Mouse (Mus musculus): ENCODE measurements at regions not wholly inside any gene's neighbourhood (a gene's known extent, or its start where the extent isn't known, plus 50 kb on each side); places are given as distances from the start of the nearest gene placed in this dataset.

DNA sequence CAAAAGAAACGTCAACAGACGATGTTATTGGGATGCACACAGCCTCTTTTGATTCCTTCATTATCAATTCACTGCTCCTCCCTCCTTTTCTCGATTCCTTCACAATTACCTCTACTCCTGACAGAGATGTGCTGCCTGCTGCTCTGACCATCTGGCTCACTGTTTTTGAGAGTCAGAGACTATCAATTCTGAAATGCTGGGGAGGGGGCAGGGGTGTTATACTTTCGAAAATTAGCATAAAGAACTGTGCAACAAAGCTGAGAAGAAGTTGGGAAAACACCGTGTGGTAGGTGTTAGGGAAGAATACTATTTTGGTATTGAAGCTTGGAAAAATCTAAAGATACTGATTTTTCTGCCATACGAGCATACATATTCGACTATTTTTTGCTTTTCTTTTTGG, 96.4 kb downstream of the Nedd1 start:
- DNase-seq: no peak
- intact Hi-C loops (cut with DNase I): no loop called here

DNA sequence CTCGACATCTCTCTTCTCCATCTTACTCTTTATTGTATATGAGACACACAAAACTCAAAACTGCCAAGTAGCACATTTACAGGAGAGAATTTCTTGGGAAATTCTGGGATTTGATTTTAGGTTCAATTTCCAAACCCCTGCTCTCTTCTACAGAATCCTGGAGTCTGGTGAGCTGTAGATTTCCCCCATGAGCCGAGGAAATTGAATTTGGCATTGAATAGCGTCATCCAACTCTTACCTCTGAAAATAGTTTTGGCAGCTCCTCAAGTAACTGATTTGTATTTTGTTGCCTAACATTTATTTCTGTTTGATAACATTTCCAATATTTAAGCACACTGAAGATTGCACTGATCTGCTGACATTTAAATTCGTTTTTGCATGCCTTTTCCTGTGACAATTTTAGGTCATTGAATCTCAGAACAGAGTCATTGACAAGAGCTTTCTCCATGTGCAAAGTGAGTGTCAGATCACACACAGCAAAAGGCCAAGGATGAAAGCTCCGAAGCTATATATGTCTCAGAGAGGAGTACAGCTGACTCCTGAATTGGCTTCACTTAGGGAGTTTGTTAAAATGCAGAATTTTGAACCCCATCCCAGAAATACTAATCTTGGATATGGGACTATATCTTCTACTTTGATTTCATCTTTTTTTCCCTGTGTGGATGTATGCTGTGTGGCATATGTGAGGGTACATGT, 106.4 kb downstream of the Nedd1 start:
- intact Hi-C loops (cut with DNase I): no loop called here
- no peak for DNase-seq

DNA sequence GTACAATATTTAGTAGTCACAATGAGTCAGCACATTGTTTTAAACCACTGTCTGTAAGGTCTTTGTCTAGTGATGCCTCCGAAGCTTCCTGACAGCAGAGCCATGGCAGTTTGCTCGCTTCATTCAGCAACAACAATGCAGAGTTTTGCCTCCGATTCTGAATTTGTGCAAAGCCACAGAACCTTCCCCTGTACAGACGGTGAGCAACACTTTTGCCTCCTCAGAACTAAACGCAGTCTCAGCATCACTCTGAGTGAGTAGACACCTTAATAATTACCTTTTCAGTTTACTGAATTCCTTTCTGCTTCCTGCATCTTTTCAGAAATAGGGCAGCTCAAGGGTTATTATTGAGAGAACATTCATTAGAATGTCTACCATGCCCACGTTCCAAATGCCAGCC, 107.9 kb downstream of the Nedd1 start:
- DNase-seq: no peak
- intact Hi-C loops (cut with DNase I): no loop called here

DNA sequence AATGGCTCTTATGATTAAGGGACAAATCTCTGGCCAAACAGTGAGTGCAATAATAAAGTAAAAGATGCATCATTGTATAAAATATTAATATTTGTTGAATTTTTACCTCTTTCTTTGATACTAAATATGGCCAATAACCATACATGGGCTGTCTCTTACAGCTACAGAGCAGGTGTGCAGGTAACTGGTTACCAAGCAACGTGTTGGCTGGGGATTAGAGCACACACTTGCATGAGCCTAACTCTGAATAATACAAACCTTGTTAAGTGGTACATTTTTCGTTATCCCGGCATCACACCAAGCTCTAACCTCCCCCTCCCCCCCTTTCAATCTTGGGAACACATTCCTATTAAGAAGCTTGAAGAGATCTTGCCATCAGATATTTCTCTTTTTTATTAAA, 111.2 kb downstream of the Nedd1 start:
- intact Hi-C loops (cut with DNase I): no loop called here
- DNase-seq: no peak

GRCm38 (mm10) chr10:92606761-92607160, 115.5 kb downstream of the Nedd1 start:
- DNase-seq: no peak
- intact Hi-C loops (cut with DNase I): no loop called here

GRCm38 (mm10) chr10:92605646-92606045, 116.6 kb downstream of the Nedd1 start:
- intact Hi-C loops (cut with DNase I): no loop called here
- DNase-seq: no peak

GRCm38 (mm10) chr10:92600116-92600515, 122.1 kb downstream of the Nedd1 start:
- DNase-seq: no peak
- intact Hi-C loops (cut with DNase I): no loop called here

- intact Hi-C loops (cut with DNase I): no loop called here
- peak in 1 of 2 experiments; percentile 0 for DNase-seq
These were observed 126.5 kb downstream of the Nedd1 start for GRCm38 (mm10) chr10:92595496-92596355.

- intact Hi-C loops (cut with DNase I): no loop called here
- no peak for DNase-seq
These were observed 128.2 kb downstream of the Nedd1 start for GRCm38 (mm10) chr10:92593947-92594460.

GRCm38 (mm10) chr10:92578872-92579271, 143.3 kb downstream of the Nedd1 start:
- intact Hi-C loops (cut with DNase I): no loop called here

DNA sequence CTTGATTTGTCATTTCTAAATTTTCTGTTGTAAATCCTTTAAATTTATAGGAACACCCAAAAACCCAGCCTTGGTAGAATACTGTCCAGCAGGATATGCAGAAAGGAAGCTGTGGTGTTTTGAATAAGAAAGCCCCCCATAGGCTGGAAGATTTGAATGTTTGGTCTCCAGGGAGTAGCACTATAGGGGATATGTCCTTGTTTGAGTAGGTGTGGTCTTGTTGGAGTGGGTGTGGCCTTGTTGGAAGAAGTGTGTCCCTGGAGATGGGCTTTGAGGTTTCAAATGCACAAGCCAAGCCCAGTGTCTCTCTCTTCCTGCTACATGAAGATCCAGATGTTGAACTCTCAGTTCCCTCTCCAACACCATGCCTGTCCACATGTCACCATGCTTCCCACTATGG, 151.7 kb downstream of the Nedd1 start:
- no peak for DNase-seq
- intact Hi-C loops (cut with DNase I): no loop called here

More at GRCm38 (mm10) chr10:92578872-92579271, 143.3 kb downstream of the Nedd1 start:
- no peak for DNase-seq

GRCm38 (mm10) chr10:92557463-92557862, 164.8 kb downstream of the Nedd1 start:
- intact Hi-C loops (cut with DNase I): no loop called here
- no peak for DNase-seq

DNA sequence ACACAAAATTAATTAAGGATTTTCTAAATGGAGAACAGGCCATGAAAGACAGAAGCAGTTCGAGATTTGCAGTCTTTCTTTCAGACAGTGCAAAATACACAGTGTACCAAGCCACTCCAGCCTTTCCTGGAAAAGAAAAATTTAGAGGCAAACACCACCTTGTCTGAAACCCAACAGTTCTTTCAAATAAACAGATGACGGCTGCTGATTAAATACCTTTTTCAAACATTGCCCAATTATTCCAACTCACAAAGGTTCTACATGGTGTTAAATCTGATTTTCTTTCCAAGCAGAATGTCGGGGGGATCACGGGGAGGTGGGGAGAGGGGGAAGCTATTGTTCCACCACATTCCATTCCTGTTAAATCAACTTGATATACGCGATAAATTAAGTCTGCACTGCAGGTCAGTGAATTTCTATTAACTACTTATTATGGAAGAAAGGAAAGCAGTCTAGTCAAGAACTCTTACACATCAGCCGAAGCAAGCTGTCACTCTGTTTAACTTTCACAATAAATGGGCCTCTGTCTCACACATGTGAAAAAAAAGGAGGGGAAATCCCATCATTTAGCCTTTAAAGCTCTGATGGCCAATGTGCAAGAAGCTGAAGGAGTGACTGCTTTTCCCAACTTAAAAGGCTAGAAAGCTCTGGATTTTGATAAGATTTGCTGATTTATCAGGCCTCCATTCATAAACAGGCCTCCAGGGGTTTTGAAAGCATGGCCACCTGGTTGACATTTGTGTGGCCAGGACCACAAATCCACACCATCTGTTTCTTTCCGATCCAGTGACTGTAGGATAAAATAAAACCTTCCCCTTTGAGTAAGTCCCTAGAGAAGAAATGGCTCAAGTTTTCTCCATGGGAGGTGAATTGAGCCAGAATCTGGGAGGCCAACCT, 165.4 kb downstream of the Nedd1 start:
- intact Hi-C loops (cut with DNase I): no loop called here
- no peak for DNase-seq

DNA sequence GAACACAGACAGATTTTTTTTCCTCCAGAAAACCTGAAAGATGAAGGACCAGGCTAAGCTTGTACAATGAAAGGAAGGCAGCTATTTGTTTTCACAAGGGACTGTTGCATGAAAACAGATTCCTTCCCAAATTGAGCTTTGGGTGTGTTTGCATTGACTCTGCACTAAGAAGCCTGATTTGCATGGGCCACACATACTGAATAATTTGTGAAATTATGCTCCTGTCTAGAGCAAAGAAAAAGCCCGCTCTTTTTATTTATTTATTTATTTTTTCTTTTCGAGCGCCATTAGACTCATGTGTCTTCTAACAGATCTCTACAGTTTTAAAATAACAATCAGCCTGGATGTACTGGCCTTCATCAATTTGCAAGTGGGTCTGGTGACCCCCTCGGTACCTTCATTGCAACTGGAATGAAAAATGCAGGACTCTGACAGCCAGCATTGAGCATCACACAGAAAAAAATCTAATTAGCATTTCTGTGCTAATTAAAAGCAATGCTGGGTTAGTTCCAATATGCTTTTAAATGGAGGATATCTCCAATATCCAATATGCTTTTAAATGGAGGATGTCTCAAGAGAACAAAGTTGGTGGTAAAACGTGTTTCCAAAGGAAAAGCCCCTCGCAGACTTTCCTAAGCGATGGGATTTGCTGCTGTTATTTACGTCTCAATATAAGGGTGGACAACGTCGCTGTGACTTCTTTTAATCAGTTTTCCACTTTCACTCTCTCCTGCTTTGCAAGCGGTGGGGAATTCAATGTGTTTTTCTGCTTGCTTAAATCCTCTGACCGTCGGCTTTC, 166.3 kb downstream of the Nedd1 start:
- no peak for DNase-seq
- intact Hi-C loops (cut with DNase I): no loop called here

- intact Hi-C loops (cut with DNase I): no loop called here
- DNase-seq: no peak
These were observed 168.3 kb downstream of the Nedd1 start for GRCm38 (mm10) chr10:92553966-92554365.

DNA sequence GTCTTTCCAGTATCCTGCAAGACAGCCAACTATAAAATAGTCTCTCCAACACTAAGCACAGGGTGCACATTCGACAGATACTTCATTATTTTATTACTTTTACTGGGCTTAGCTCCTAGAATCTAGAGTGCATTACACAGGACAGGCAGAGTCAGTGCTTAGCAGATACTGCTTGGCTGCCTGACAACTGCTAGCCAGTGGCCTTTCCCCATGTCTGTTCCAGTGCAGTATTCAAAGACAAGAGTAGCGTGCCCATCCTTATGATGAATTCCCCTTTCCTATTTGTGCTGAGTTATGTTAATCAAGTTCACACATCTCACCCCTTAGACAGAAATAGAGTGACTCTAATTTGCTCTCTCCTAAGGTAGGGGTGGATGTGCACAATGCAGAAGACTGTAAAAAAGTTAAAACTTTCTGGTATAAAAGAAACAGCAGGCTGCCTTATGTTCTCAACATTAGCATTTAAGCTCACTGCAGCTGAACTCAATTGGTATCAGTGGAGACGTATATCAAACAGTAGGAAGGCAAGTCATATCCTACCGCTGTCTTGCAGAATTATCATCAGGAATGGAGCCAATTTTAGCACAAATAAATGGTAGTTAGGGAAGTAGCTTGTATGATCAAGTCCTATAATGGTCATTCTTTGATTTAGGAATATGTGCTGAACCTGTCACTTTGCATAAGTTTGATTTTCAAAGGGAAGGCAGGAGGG, 173.2 kb downstream of the Nedd1 start:
- DNase-seq: no peak
- intact Hi-C loops (cut with DNase I): no loop called here

- no peak for DNase-seq
- intact Hi-C loops (cut with DNase I): no loop called here
These were observed 183.8 kb downstream of the Nedd1 start for GRCm38 (mm10) chr10:92538433-92538832.

GRCm38 (mm10) chr10:92516886-92517285, 205.3 kb downstream of the Nedd1 start:
- intact Hi-C loops (cut with DNase I): no loop called here

DNA sequence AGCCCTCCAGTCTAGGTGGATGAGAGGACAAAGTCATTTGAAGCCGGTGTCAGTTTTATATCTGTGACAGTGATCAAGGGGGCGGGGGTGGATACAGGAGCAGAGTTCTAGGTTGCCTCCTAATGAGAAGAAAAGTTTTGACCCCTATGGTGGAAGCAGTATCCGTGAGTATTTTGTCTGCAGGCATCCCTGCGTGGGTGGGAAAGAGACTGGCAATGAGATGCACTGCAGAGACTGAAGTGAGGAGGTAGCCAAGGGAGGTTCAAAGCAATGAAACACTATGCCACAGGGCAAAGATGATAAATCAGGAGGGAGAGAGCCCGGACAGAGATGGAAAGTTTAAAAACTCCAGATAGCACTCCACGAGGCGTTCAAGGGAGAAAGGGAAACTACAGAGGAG, 210.5 kb downstream of the Nedd1 start:
- DNase-seq: no peak
- intact Hi-C loops (cut with DNase I): no loop called here

More at GRCm38 (mm10) chr10:92516886-92517285, 205.3 kb downstream of the Nedd1 start:
- no peak for DNase-seq

Measured in heart, postnatal 10 days (tissue).